Mouse (Mus musculus): Measurements from ENCODE around the gene Cdc42ep4. TPM values are rescaled to one million over a fixed set of nuclear protein-coding genes. Genes with fewer than 3 reads are reported as not detected.
A peak's percentile ranks its signal among the peaks of the same experiment; 100 is the strongest.

Cdc42ep4 gene
- polyA plus RNA-seq, 1 experiment from 2014 or later = 59.0 TPM

- no peaks in the 10 kb centered on the region for H3K27me3 ChIP-seq (replicated peaks; ENCODE audit: control insufficient read depth, insufficient read depth, low read length)
- 82% methylated on average over 6 of the region's 6 CpGs for WGBS
- no peaks in the 10 kb centered on the region for H3K36me3 ChIP-seq (ENCODE audit: control insufficient read depth, insufficient read depth, low read length)
- no peaks in the 10 kb centered on the region for H3K9me3 ChIP-seq (ENCODE audit: control insufficient read depth, low read length)
- no peak overlapping the region for H3K4me3 ChIP-seq (ENCODE audit: low read length)
- H3K4me2 ChIP-seq (ENCODE audit: low read depth, low read length) = no peak overlapping the region
- ATAC-seq = no peak
- no peak overlapping the region for H3K9ac ChIP-seq (ENCODE audit: low read depth, low read length)
- peaks cover 23% of the 10 kb centered on the region for H3K4me1 ChIP-seq (ENCODE audit: control insufficient read depth, insufficient read depth, low read length)
- H3K27ac ChIP-seq (ENCODE audit: low read length) = no peak overlapping the region
Measured at GRCm38 (mm10) chr11:113764132-113764849, 12.6 kb upstream of the Cdc42ep4 start.

DNA sequence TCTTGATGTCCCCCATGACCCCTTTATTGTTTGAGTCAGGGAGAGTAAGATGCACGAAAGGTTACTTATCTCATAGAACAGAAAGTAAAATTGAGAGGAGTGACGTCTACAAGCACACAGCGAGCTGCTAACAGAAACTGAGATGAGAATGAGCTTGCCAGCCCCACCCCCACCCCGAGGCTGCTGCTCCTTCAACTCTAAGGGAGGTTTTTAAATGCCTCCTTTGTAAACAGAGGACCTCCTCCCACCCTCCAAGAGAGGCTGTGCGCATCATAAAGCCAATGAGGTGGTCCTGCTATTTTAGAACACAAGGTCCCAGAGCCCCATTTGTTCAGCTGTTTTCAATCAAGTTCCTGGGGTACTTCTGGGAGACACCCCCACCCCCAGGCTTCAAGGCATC is 11.8 kb upstream of the Cdc42ep4 start:
- peak; percentile 47; the same call in 1 of the 2 replicates for ATAC-seq
- Histone ChIP-seq H3K4me2 (ENCODE audit: low read depth, low read length) (no peak overlapping the region), H3K4me1 (ENCODE audit: control insufficient read depth, insufficient read depth, low read length) (peaks cover 23% of the 10 kb centered on the region), H3K27me3 (replicated peaks; ENCODE audit: control insufficient read depth, insufficient read depth, low read length) (no peaks in the 10 kb centered on the region), H3K4me3 (ENCODE audit: low read length) (no peak overlapping the region), H3K27ac (ENCODE audit: low read length) (no peak overlapping the region), H3K9me3 (ENCODE audit: control insufficient read depth, low read length) (no peaks in the 10 kb centered on the region), H3K9ac (ENCODE audit: low read depth, low read length) (no peak overlapping the region), H3K36me3 (ENCODE audit: control insufficient read depth, insufficient read depth, low read length) (no peaks in the 10 kb centered on the region)
- 22% methylated on average over 5 of the region's 5 CpGs for WGBS

DNA sequence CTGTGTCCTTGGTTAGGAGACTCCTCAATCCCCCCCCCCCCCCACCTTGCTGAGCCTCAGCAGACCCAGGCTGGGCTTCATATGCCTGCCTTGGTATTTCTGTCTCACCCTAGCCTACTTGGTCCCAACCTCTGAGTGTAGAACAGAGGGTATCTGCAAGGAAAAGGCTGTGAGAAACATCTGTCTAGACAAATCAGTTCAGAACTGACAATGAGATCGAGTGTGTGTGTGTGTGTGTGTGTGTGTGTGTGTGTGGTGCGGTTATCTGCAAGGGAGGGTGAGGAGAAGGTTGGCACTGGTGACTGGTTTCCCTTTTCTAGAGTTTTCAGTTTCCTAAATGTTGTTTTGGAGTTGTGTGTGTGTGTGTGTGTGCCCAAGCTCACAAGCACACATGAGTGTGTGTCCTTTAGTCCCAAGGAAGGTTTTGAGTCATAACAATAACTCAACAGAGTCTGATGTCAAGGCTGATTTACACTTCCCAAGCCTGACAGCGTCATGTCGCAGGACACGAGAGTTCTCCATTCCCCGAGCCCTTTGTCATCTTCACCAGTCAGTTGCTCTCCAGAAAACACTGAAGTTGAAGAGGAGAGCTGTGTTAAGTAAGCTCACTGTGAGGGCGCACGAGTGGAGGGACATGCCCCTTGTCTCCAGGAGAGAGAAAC is 10.6 kb upstream of the Cdc42ep4 start:
- Histone ChIP-seq H3K4me3 (ENCODE audit: low read length) (no peak overlapping the region), H3K9ac (ENCODE audit: low read depth, low read length) (no peak overlapping the region), H3K4me2 (ENCODE audit: low read depth, low read length) (no peak overlapping the region), H3K27ac (ENCODE audit: low read length) (no peak overlapping the region), H3K27me3 (replicated peaks; ENCODE audit: control insufficient read depth, insufficient read depth, low read length) (no peaks in the 10 kb centered on the region), H3K36me3 (ENCODE audit: control insufficient read depth, insufficient read depth, low read length) (no peaks in the 10 kb centered on the region), H3K9me3 (ENCODE audit: control insufficient read depth, low read length) (no peaks in the 10 kb centered on the region), H3K4me1 (ENCODE audit: control insufficient read depth, insufficient read depth, low read length) (peaks cover 18% of the 10 kb centered on the region)
- WGBS = 82% methylated on average over 8 of the region's 8 CpGs
- ATAC-seq = no peak

GRCm38 (mm10) chr11:113761646-113762045 is 10.0 kb upstream of the Cdc42ep4 start:
- no peak for ATAC-seq
- WGBS = 88% methylated on average over 7 of the region's 7 CpGs

DNA sequence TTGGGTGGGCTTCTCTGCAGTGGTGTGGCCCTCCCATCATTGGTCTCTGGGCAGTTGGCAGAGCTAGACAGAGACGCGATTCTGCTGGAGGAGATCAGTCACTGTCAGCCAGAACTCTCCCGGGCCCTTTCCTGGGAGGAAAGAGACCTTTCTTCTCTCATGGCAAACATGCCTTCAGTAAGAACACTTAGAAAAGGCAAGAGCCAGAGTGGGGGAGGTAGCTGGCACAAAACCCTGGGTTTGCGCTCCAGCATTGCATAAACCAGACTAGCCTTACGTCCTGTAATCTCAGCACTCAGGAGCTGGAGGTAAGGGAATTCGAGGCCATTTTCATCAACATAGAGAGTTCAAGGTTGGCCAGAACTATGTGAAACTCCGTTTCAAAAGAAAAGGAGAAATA is 8.8 kb upstream of the Cdc42ep4 start:
- no peaks in the 10 kb centered on the region for H3K27me3 ChIP-seq (replicated peaks; ENCODE audit: control insufficient read depth, insufficient read depth, low read length)
- H3K9ac ChIP-seq (ENCODE audit: low read depth, low read length) = no peak overlapping the region
- H3K4me3 ChIP-seq (ENCODE audit: low read length) = no peak overlapping the region
- 51% methylated on average over 7 of the region's 7 CpGs for WGBS
- ATAC-seq = no peak
- H3K4me1 ChIP-seq (ENCODE audit: control insufficient read depth, insufficient read depth, low read length) = 0 out of 2 replicates have a peak, but pooled peaks cover 2% of the 10 kb centered on the region
- H3K4me2 ChIP-seq (ENCODE audit: low read depth, low read length) = no peak overlapping the region
- no peaks in the 10 kb centered on the region for H3K36me3 ChIP-seq (ENCODE audit: control insufficient read depth, insufficient read depth, low read length)
- H3K9me3 ChIP-seq (ENCODE audit: control insufficient read depth, low read length) = no peaks in the 10 kb centered on the region
- H3K27ac ChIP-seq (ENCODE audit: low read length) = no peak overlapping the region

More at GRCm38 (mm10) chr11:113761646-113762045, 10.0 kb upstream of the Cdc42ep4 start:
- Histone ChIP-seq H3K27ac (ENCODE audit: low read length) (no peak overlapping the region), H3K36me3 (ENCODE audit: control insufficient read depth, insufficient read depth, low read length) (no peaks in the 10 kb centered on the region), H3K4me3 (ENCODE audit: low read length) (no peak overlapping the region), H3K4me1 (ENCODE audit: control insufficient read depth, insufficient read depth, low read length) (peaks cover 12% of the 10 kb centered on the region), H3K27me3 (replicated peaks; ENCODE audit: control insufficient read depth, insufficient read depth, low read length) (no peaks in the 10 kb centered on the region), H3K4me2 (ENCODE audit: low read depth, low read length) (no peak overlapping the region), H3K9ac (ENCODE audit: low read depth, low read length) (no peak overlapping the region), H3K9me3 (ENCODE audit: control insufficient read depth, low read length) (no peaks in the 10 kb centered on the region)

DNA sequence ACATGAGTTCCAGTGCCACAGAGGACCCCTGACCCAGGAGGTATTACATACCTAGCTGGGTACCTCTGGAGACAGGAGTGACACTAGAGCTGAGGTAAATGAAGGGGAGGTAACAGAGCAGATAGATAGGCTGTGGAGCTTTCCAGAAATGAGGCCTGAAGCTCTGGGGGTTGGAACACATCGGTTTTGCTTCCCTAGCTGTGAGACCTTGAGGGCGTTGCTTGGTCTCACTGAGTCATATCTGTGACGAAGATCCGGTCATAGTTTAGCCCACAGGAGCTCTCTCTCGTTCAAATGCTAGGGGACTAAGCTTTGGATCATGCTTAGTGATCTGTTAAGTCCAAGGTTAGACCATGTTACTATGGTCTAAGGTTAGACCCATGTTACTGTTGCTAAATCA is 7.2 kb upstream of the Cdc42ep4 start:
- Histone ChIP-seq H3K36me3 (ENCODE audit: control insufficient read depth, insufficient read depth, low read length) (no peaks in the 10 kb centered on the region), H3K4me3 (ENCODE audit: low read length) (no peak overlapping the region), H3K27ac (ENCODE audit: low read length) (no peak overlapping the region), H3K9ac (ENCODE audit: low read depth, low read length) (no peak overlapping the region), H3K4me1 (ENCODE audit: control insufficient read depth, insufficient read depth, low read length) (0 out of 2 replicates have a peak, but pooled peaks cover 2% of the 10 kb centered on the region), H3K27me3 (replicated peaks; ENCODE audit: control insufficient read depth, insufficient read depth, low read length) (no peaks in the 10 kb centered on the region), H3K4me2 (ENCODE audit: low read depth, low read length) (no peak overlapping the region), H3K9me3 (ENCODE audit: control insufficient read depth, low read length) (no peaks in the 10 kb centered on the region)
- no peak for ATAC-seq
- 93% methylated on average over 5 of the region's 5 CpGs for WGBS

- ATAC-seq = no peak
- no peaks in the 10 kb centered on the region for H3K27me3 ChIP-seq (replicated peaks; ENCODE audit: control insufficient read depth, insufficient read depth, low read length)
- H3K4me2 ChIP-seq (ENCODE audit: low read depth, low read length) = no peak overlapping the region
Measured at GRCm38 (mm10) chr11:113756578-113756977, 4.9 kb upstream of the Cdc42ep4 start.

GRCm38 (mm10) chr11:113755878-113756277 is 4.2 kb upstream of the Cdc42ep4 start:
- Histone ChIP-seq H3K27ac (ENCODE audit: low read length) (no peak overlapping the region), H3K4me3 (ENCODE audit: low read length) (no peak overlapping the region), H3K4me1 (ENCODE audit: control insufficient read depth, insufficient read depth, low read length) (peaks cover 7% of the 10 kb centered on the region), H3K9ac (ENCODE audit: low read depth, low read length) (no peak overlapping the region), H3K27me3 (replicated peaks; ENCODE audit: control insufficient read depth, insufficient read depth, low read length) (no peaks in the 10 kb centered on the region), H3K4me2 (ENCODE audit: low read depth, low read length) (no peak overlapping the region), H3K9me3 (ENCODE audit: control insufficient read depth, low read length) (no peaks in the 10 kb centered on the region), H3K36me3 (ENCODE audit: control insufficient read depth, insufficient read depth, low read length) (no peaks in the 10 kb centered on the region)
- ATAC-seq = no peak
- 76% methylated on average over 14 of the region's 14 CpGs for WGBS

More at GRCm38 (mm10) chr11:113756578-113756977, 4.9 kb upstream of the Cdc42ep4 start:
- WGBS = 93% methylated on average over 12 of the region's 12 CpGs
- Histone ChIP-seq H3K27ac (ENCODE audit: low read length) (no peak overlapping the region), H3K9me3 (ENCODE audit: control insufficient read depth, low read length) (no peaks in the 10 kb centered on the region), H3K36me3 (ENCODE audit: control insufficient read depth, insufficient read depth, low read length) (no peaks in the 10 kb centered on the region), H3K4me3 (ENCODE audit: low read length) (no peak overlapping the region), H3K4me1 (ENCODE audit: control insufficient read depth, insufficient read depth, low read length) (peaks cover 7% of the 10 kb centered on the region), H3K9ac (ENCODE audit: low read depth, low read length) (no peak overlapping the region)

GRCm38 (mm10) chr11:113754845-113755244 is 3.2 kb upstream of the Cdc42ep4 start:
- 61% methylated on average over 9 of the region's 9 CpGs for WGBS

More at GRCm38 (mm10) chr11:113754845-113755244, 3.2 kb upstream of the Cdc42ep4 start:
- no peak overlapping the region for H3K9ac ChIP-seq (ENCODE audit: low read depth, low read length)
- no peak for ATAC-seq
- peaks cover 7% of the 10 kb centered on the region for H3K4me1 ChIP-seq (ENCODE audit: control insufficient read depth, insufficient read depth, low read length)
- no peaks in the 10 kb centered on the region for H3K9me3 ChIP-seq (ENCODE audit: control insufficient read depth, low read length)
- H3K27ac ChIP-seq (ENCODE audit: low read length) = no peak overlapping the region
- H3K27me3 ChIP-seq (replicated peaks; ENCODE audit: control insufficient read depth, insufficient read depth, low read length) = no peaks in the 10 kb centered on the region
- no peak overlapping the region for H3K4me3 ChIP-seq (ENCODE audit: low read length)
- no peak overlapping the region for H3K4me2 ChIP-seq (ENCODE audit: low read depth, low read length)
- no peaks in the 10 kb centered on the region for H3K36me3 ChIP-seq (ENCODE audit: control insufficient read depth, insufficient read depth, low read length)

Data from intestine, embryonic 16.5 days (tissue).